Mouse (Mus musculus) layer of hippocampus, postnatal 10 days (tissue): ENCODE measurements around the gene Cyp4f14. TPM values are rescaled to one million over a fixed set of nuclear protein-coding genes. Genes with fewer than 3 reads are reported as not detected.
A peak's percentile ranks its signal among the peaks of the same experiment; 100 is the strongest.
"Not testable (repeated sequence)": the region's sequence is repeated elsewhere in the genome, so short reads cannot be mapped to it uniquely, and the experiment has no call there.

Experiments used
- DNase-seq, 2 experiments: peaks; one replicate each; pipeline ENCODE4 v3.0.0; 2021; ENCODE audit warnings: low spot score in 2 of 2
- total RNA-seq, 2 experiments: library from RNA; stranded (reverse); gene quantifications; 2 replicates each; pipeline ENCODE4 v1.2.3; 2021

The Cyp4f14 gene
- total RNA-seq, 2 experiments from 2014 or later: 2.7 to 4.3 TPM

DNA sequence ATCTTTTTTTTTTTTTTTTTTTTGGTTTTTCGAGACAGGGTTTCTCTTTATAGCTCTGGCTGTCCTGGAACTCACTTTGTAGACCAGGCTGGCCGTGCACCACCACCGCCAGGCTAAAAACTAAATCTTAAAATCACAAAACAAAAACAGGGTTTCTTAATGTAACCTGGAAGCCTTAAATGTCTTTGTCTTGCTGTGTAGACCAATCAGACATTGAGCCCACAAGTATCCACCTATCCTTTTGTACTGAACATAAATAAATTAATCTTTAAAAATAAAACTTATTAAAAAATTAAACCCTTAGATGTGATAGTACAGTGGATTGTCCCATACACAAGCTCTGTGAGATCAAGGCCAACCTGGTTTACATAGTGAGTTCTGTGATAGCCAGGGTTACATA is 23.2 kb downstream of the Cyp4f14 start:
- DNase-seq: no peak

DNA sequence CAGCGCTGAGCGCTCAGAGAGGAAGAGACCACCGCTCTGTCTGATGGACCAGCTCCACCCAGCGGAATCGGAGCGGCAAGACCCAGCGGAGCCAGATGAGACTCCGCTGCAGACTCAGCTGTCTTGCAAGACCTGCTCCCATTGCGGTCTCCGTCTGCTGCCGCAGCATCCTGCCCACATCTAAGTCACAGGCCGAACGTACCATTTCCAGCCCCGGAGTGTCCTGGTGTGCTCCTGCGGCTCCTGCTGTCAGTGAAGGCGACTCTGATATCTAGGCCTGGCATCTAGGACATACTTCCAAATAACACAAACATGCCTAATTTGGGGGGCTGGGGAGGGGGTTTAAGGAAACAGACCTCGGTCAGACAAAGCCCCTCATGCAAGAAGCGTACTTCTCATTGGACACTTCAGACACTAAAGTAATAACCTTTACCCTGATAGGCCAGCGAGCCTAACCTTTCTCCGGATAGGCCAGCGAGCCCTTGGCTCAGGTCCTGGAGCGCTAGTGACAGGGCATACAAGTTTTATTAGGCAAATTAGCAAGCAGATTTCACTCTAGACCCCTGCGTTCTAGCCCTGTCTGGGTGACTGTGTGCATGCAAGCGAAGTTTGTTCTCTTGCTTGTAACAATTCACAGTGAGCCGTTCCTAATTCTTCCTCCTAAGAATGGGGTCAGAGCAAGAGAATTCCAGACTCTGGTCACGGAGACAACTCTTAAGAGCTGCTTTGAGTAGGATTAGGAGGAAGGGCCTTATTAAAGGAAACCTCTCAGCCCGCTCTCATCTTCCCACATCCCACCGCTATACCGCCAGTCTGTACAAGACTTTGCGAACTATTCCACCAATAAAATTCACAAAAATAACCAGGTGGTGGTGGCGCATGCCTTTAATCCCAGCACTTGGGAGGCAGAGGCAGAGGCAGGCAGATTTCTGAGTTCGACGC is 25.6 kb downstream of the Cyp4f14 start, which contains the start of gene Zfp870:
Zfp870 (minus strand) TSS at position 404 of the 942 bp plus-strand sequence.
- peak; percentile 87 to 89 for DNase-seq

DNA sequence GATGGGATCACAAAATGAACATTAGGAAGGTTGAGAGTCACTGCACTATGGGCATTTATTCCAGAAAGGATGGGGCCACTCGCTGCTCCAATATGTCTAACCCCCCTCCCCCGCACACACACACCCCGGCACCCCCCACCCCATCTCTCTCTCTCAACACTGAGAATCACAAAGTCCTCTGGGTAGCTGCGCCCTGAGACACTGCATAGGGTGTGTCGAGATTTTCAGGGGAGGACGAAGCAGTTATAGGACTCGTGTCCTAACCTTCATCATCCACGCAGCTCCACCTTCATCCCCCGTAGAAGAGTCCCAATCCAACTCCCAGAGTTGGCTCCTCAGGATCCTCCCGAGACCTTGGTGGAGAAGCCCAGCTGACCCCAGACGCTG is 26.3 kb downstream of the Cyp4f14 start:
- DNase-seq: no peak

GRCm38 (mm10) chr17:32889611-32890010 is 27.5 kb downstream of the Cyp4f14 start:
- no peak for DNase-seq

GRCm38 (mm10) chr17:32880320-32881218 is 36.6 kb downstream of the Cyp4f14 start:
- DNase-seq: no peak

DNA sequence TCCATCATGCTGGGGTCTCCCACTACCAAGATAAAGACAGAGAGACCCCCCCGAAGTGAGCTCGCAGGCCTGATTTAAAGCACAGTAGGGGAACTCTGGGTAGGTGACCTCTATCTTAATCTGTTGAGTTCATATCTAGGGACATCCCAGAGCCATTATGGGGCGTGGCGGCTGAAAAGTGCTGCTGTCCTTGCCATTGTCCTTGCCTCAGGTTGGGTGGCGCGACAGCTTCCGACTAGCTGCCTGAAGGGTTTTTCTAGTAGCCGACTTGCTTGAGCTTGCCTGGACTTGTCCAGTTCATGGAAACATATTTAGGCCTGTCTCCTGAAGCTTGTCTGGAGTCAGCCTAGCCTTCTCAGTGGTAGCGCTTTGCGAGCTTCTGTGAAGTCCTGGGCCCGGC is 38.4 kb downstream of the Cyp4f14 start:
- DNase-seq: no peak

DNA sequence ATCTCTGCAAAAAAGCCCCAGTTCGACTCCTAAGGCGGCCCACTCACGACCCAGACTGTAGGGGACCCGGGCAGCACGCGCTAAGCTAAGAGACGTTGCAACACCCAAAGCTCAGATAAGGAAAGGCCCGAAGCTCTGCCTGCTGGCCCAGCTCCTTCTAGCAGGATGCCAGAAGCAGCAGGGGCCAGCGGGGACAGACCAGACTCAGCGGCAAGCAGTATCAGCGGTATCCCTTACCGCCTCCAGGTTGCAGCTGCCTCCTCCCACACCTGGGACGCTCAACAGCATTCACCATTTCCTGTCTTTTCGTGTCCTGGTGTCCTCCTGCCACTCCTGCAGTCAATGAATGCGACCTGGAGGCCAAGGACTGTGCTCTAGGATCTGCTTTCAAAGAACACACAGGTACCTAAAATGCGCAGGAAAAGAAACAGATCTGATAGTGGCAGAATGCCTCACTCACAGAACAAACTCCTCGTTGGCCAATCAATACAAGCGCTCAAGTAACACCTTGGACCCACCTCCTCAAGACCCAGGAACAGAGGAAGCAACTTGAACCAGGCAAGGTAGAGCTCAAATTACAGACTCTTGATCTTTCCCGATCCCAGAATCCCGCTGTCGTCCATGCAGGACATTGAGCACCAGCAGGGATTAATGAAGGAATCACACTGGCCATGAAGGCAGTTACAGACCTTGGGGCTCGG is 39.5 kb downstream of the Cyp4f14 start:
- no peak for DNase-seq

DNA sequence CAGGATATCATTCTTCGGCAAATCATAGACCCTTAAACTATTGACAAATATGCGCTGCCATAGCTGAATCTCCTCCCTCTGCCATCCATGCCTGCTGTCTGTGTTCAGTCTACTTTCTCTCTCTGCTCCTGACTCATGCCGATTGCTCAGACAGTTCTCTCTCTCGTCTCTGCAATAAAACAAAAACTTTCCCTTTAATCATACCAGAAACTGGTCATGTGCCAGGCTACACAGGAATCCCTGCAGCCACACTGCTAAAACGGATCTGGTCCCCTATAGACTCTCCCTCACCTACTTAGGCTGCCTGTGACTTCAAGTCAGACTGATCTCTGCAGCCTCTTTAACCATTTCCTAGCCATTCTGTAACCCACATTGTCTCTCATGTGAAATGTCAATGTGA is 44.4 kb downstream of the Cyp4f14 start:
- DNase-seq: no peak

GRCm38 (mm10) chr17:32872091-32872490 is 45.1 kb downstream of the Cyp4f14 start:
- no peak for DNase-seq

DNA sequence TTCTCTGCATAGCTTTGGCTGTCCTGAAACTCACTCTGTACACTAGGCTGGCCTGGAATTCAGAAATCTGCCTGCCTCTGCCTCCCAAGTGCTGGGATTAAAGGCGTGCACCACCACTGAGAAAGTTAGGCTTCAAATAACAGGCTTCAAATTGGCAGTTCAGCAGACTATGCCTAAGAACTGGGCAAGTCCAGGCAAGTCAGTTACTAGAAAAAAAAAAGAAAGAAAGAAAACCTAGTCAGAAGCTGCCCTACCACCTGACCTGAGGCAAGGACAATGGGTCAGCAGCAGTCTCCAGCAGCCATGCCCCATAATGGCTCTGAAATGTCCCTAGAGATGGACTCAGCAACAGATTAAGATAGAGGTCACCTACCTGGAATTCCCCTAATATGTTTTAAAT is 45.7 kb downstream of the Cyp4f14 start:
- DNase-seq: no peak

DNA sequence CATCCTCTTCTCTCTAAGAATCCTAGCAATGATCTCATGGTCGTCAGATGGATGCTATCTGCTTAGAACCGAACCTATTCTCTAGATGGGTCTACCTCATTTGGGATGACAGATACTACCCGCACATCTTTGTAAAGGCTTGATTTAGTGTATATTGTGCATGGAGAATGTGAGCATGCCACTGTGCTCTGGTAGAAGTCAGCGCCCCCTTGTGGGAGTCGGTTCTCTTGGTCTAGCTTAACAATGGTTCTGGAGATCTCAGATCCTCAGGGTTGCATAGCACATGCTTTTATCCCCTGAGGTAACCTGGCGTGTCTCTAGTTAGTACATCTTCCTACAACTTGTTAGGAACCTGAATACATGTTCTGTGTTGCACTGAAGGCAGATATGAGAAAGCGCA is 49.9 kb downstream of the Cyp4f14 start:
- DNase-seq: not testable (repeated sequence)

DNA sequence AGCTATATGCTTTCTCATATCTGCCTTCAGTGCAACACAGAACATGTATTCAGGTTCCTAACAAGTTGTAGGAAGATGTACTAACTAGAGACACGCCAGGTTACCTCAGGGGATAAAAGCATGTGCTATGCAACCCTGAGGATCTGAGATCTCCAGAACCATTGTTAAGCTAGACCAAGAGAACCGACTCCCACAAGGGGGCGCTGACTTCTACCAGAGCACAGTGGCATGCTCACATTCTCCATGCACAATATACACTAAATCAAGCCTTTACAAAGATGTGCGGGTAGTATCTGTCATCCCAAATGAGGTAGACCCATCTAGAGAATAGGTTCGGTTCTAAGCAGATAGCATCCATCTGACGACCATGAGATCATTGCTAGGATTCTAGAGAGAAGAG is 60.4 kb downstream of the Cyp4f14 start:
- not testable (repeated sequence) for DNase-seq

Other genes starting within 250 kb of the Cyp4f14 start
- 1 to 10 TPM; 4.4 to 5.5 TPM for gene Cyp4f15, start 231.7 kb downstream of the Cyp4f14 start, total RNA-seq
- gene Zfp871, start 129.1 kb downstream of the Cyp4f14 start, total RNA-seq: 10 to 100 TPM; 74.7 to 79.8 TPM
- gene Zfp811, start 107.4 kb downstream of the Cyp4f14 start, total RNA-seq: 10 to 100 TPM; 10.3 to 11.2 TPM
- 10 to 100 TPM; 23.7 to 27.0 TPM for gene Zfp799, start 87.1 kb downstream of the Cyp4f14 start, total RNA-seq
- gene Zfp870, start 25.7 kb downstream of the Cyp4f14 start, total RNA-seq: 10 to 100 TPM in 1 of 2 experiments, 1 to 10 TPM in 1; 9.7 to 10.4 TPM
- gene Cyp4f13, start 30.1 kb upstream of the Cyp4f14 start, total RNA-seq: 10 to 100 TPM; 16.4 to 19.2 TPM
- 1 to 10 TPM; 5.3 to 5.4 TPM for gene Zfp472, start 48.5 kb upstream of the Cyp4f14 start, total RNA-seq
- gene Zfp952, start 75.8 kb upstream of the Cyp4f14 start, total RNA-seq: 10 to 100 TPM; 15.9 to 16.5 TPM
- 10 to 100 TPM; 17.9 to 22.3 TPM for gene Zfp763, start 116.1 kb upstream of the Cyp4f14 start, total RNA-seq
- gene 4921501E09Rik, start 150.7 kb upstream of the Cyp4f14 start, total RNA-seq: not detected
- 10 to 100 TPM; 20.6 to 21.5 TPM for gene Zfp563, start 172.0 kb upstream of the Cyp4f14 start, total RNA-seq
- gene Morc2b, start 222.3 kb upstream of the Cyp4f14 start, total RNA-seq: 1 to 10 TPM; 1.0 to 1.2 TPM